19 mouse cellular contexts compared by ENCODE assay signal in genomic region chr10:23562273-23562885, GRCm38 (mm10).
"Had no signal": no experiment of that assay in that cellular context is flagged by ENCODE, and none has a peak within 500 bp of the region (broad histone marks: within the 10 kb centered on the region; RNA-seq: fewer than 3 reads in every experiment).

No protein-coding gene starts in this region.

- H3K27ac ChIP-seq: midbrain, embryonic 10.5 days; midbrain, embryonic 12.5 days; neural tube, embryonic 13.5 days; neural tube, embryonic 15.5 days had no signal

- H3K27me3 ChIP-seq: midbrain, embryonic 12.5 days; neural tube, embryonic 13.5 days; neural tube, embryonic 15.5 days had no signal

- H3K4me1 ChIP-seq: midbrain, embryonic 10.5 days; midbrain, embryonic 12.5 days; neural tube, embryonic 13.5 days; neural tube, embryonic 15.5 days had no signal

- DNase-seq: lung, adult 18-20 months; lung, embryonic 14.5 days; lung, postnatal 10 days; lung, postnatal 4 days; midbrain, embryonic 14.5 days; retina, postnatal 1 day; right cerebral cortex, adult 18-20 months; right cerebral cortex, postnatal 25 days; right cerebral cortex, postnatal 4 days; spleen, adult 18-20 months; thymus, adult 18-20 months; thymus, postnatal 14 days; thymus, postnatal 36 days had no signal

- H3K4me2 ChIP-seq: lung, embryonic 14.5 days; midbrain, embryonic 12.5 days; neural tube, embryonic 13.5 days; neural tube, embryonic 15.5 days had no signal

- H3K9ac ChIP-seq: lung, embryonic 14.5 days; midbrain, embryonic 12.5 days; neural tube, embryonic 13.5 days; neural tube, embryonic 15.5 days had no signal

- H3K4me3 ChIP-seq: midbrain, embryonic 10.5 days; midbrain, embryonic 12.5 days; myocyte; neural tube, embryonic 13.5 days; neural tube, embryonic 15.5 days had no signal

- H3K9me3 ChIP-seq: midbrain, embryonic 10.5 days; midbrain, embryonic 12.5 days; neural tube, embryonic 13.5 days; neural tube, embryonic 15.5 days had no signal

- ATAC-seq: midbrain, embryonic 16.5 days had no signal

- H3K36me3 ChIP-seq: midbrain, embryonic 10.5 days; midbrain, embryonic 12.5 days; neural tube, embryonic 13.5 days; neural tube, embryonic 15.5 days had no signal
